Mouse (Mus musculus): ENCODE data around the gene Gm45844. TPM values are rescaled to one million over a fixed set of nuclear protein-coding genes. Genes with fewer than 3 reads are reported as not detected.
"Not testable (repeated sequence)": the region's sequence is repeated elsewhere in the genome, so short reads cannot be mapped to it uniquely, and the experiment has no call there.

Gene Gm45844
- 0.38 and 2.3 TPM in 2 replicates for polyA plus RNA-seq (2012; rRNA removed)

- peak; percentile 100 for TF ChIP-seq CTCF (IDR thresholded peaks at IDR 0.05; ENCODE audit: borderline replicate concordance, control insufficient read depth, extremely low read depth, insufficient read depth, low read length, poor library complexity)
- not testable (repeated sequence) for H3K27ac ChIP-seq (ENCODE audit: control insufficient read depth, insufficient read depth, low read length); H3K36me3 ChIP-seq (ENCODE audit: control insufficient read depth, insufficient read depth, low read length); H3K27me3 ChIP-seq (ENCODE audit: control insufficient read depth, insufficient read depth, low read length); H3K4me1 ChIP-seq (replicated peaks; ENCODE audit: control insufficient read depth, insufficient read depth, low read length)
- 41% methylated on average over 45 of the region's 45 CpGs for WGBS
- DNase-seq, result peak; percentile 91
- H3K4me3 ChIP-seq (ENCODE audit: control insufficient read depth, insufficient read depth, low read length), result peak within 1 kb of the TSS; percentile 31
These were observed at the start of gene Gm45844 for GRCm38 (mm10) chr7:7277966-7278567. Gene Gm45844, minus strand, starts transcription at chr7:7278289.

- TF ChIP-seq CTCF (IDR thresholded peaks at IDR 0.05; ENCODE audit: borderline replicate concordance, control insufficient read depth, extremely low read depth, insufficient read depth, low read length, poor library complexity) (peak; percentile 13; the same call in 1 of the 2 replicates), POLR2A (IDR thresholded peaks at IDR 0.05; ENCODE audit: control insufficient read depth, extremely low read depth, insufficient read depth, low read length, poor library complexity) (no peak)
- DNase-seq, result peak; percentile 54
- WGBS, result 77% methylated on average over 16 of the region's 16 CpGs
These were observed 17.5 kb upstream of the Gm45844 start for GRCm38 (mm10) chr7:7295595-7295994.

GRCm38 (mm10) chr7:7281383-7281782, 3.3 kb upstream of the Gm45844 start:
- H3K4me3 ChIP-seq (ENCODE audit: control insufficient read depth, insufficient read depth, low read length), result no peak overlapping the region
- H3K4me1 ChIP-seq (replicated peaks; ENCODE audit: control insufficient read depth, insufficient read depth, low read length), result peaks cover 3% of the 10 kb centered on the region
- no peak for DNase-seq
- TF ChIP-seq POLR2A (IDR thresholded peaks at IDR 0.05; ENCODE audit: control insufficient read depth, extremely low read depth, insufficient read depth, low read length, poor library complexity) (no peak), CTCF (IDR thresholded peaks at IDR 0.05; ENCODE audit: borderline replicate concordance, control insufficient read depth, extremely low read depth, insufficient read depth, low read length, poor library complexity) (no peak)
- no peaks in the 10 kb centered on the region for H3K27me3 ChIP-seq (ENCODE audit: control insufficient read depth, insufficient read depth, low read length)
- H3K27ac ChIP-seq (ENCODE audit: control insufficient read depth, insufficient read depth, low read length), result no peak overlapping the region
- H3K36me3 ChIP-seq (ENCODE audit: control insufficient read depth, insufficient read depth, low read length), result peaks cover 18% of the 10 kb centered on the region
- WGBS, result 0% methylated on average over 1 of the region's 1 CpGs

More at GRCm38 (mm10) chr7:7295595-7295994, 17.5 kb upstream of the Gm45844 start:
- no peaks in the 10 kb centered on the region; the same call in 1 of the 2 replicates for H3K27me3 ChIP-seq (ENCODE audit: control insufficient read depth, insufficient read depth, low read length)
- H3K36me3 ChIP-seq (ENCODE audit: control insufficient read depth, insufficient read depth, low read length), result peaks cover 33% of the 10 kb centered on the region
- H3K4me3 ChIP-seq (ENCODE audit: control insufficient read depth, insufficient read depth, low read length), result no peak overlapping the region
- H3K27ac ChIP-seq (ENCODE audit: control insufficient read depth, insufficient read depth, low read length), result no peak overlapping the region
- H3K4me1 ChIP-seq (replicated peaks; ENCODE audit: control insufficient read depth, insufficient read depth, low read length), result peaks cover 6% of the 10 kb centered on the region

- WGBS, result 58% methylated on average over 24 of the region's 24 CpGs
- not testable (repeated sequence) for H3K4me1 ChIP-seq (replicated peaks; ENCODE audit: control insufficient read depth, insufficient read depth, low read length); H3K27me3 ChIP-seq (ENCODE audit: control insufficient read depth, insufficient read depth, low read length); H3K36me3 ChIP-seq (ENCODE audit: control insufficient read depth, insufficient read depth, low read length); H3K27ac ChIP-seq (ENCODE audit: control insufficient read depth, insufficient read depth, low read length)
- DNase-seq, result peak; percentile 34
- peak overlapping the region; percentile 31; the same call in 1 of the 2 replicates for H3K4me3 ChIP-seq (ENCODE audit: control insufficient read depth, insufficient read depth, low read length)
These were observed 533 bp downstream of the Gm45844 start for GRCm38 (mm10) chr7:7277556-7277955.

- not testable (repeated sequence) for DNase-seq; H3K4me3 ChIP-seq (ENCODE audit: control insufficient read depth, insufficient read depth, low read length); H3K27ac ChIP-seq (ENCODE audit: control insufficient read depth, insufficient read depth, low read length); H3K4me1 ChIP-seq (replicated peaks; ENCODE audit: control insufficient read depth, insufficient read depth, low read length); H3K27me3 ChIP-seq (ENCODE audit: control insufficient read depth, insufficient read depth, low read length); H3K36me3 ChIP-seq (ENCODE audit: control insufficient read depth, insufficient read depth, low read length)
- no CpG with 5 or more reads among the region's 1 CpGs for WGBS
These were observed 30.9 kb downstream of the Gm45844 start, which contains the start of gene Vmn2r29 for GRCm38 (mm10) chr7:7247228-7247627. Gene Vmn2r29, minus strand, starts transcription at chr7:7247328.

- H3K4me1 ChIP-seq (replicated peaks; ENCODE audit: control insufficient read depth, insufficient read depth, low read length); H3K36me3 ChIP-seq (ENCODE audit: control insufficient read depth, insufficient read depth, low read length); H3K27ac ChIP-seq (ENCODE audit: control insufficient read depth, insufficient read depth, low read length); H3K27me3 ChIP-seq (ENCODE audit: control insufficient read depth, insufficient read depth, low read length): not testable (repeated sequence)
- peak; percentile 47 for DNase-seq
- WGBS, result 1% methylated on average over 24 of the region's 24 CpGs
- peak within 1 kb of the TSS; percentile 69 for H3K4me3 ChIP-seq (ENCODE audit: control insufficient read depth, insufficient read depth, low read length)
These were observed 68.6 kb downstream of the Gm45844 start, which contains the start of gene Zfp772 for GRCm38 (mm10) chr7:7209313-7210151. Gene Zfp772, minus strand, starts transcription at chr7:7209998.
